Mouse (Mus musculus) G1E (cell line): ENCODE measurements around the gene Map4. TPM values are rescaled to one million over a fixed set of nuclear protein-coding genes. Genes with fewer than 3 reads are reported as not detected.

Experiments
- ATAC-seq: 2 replicates; pipeline ENCODE4 v1.8.0; 2016; ENCODE audit warnings: mild to moderate bottlenecking; ENCODE audit not compliant: insufficient number of reproducible peaks, poor library complexity, low FRiP score, severe bottlenecking; ENCODE audit errors: extremely low read depth
- DNase-seq: peaks from one replicate; pipeline ENCODE4 v3.0.0; 2012; ENCODE audit warnings: low spot score
- H3K27me3 ChIP-seq: 2 replicates; pipeline ENCODE4 v1.6.1; 2012; ENCODE audit warnings: mild to moderate bottlenecking, low read length, inconsistent platforms; ENCODE audit not compliant: insufficient read depth
- H3K36me3 ChIP-seq: replicated peaks from 2 replicates; pipeline ENCODE3; 2012; ENCODE audit warnings: mild to moderate bottlenecking, inconsistent platforms
- H3K4me1 ChIP-seq: 2 replicates; pipeline ENCODE4 v1.6.1; 2012; ENCODE audit warnings: low read depth, low read length, inconsistent platforms, mixed read lengths; ENCODE audit not compliant: insufficient read depth
- H3K4me3 ChIP-seq: 2 replicates; pipeline ENCODE4 v1.5.1; 2012; ENCODE audit warnings: low read depth, mild to moderate bottlenecking, inconsistent platforms, low read length, moderate library complexity, mixed read lengths
- H3K9me3 ChIP-seq: replicated peaks from 2 replicates; pipeline ENCODE4 v1.6.1; 2012; ENCODE audit warnings: inconsistent platforms
- CTCF ChIP-seq: IDR thresholded peaks from 2 replicates; pipeline ENCODE4 v1.5.1; 2012; ENCODE audit warnings: low read depth, low read length, inconsistent platforms, mixed read lengths
- GATA1 ChIP-seq: IDR thresholded peaks from 2 replicates; pipeline ENCODE4 v1.6.1; 2012; ENCODE audit warnings: borderline replicate concordance, low read length, inconsistent platforms, mixed read lengths
- GATA2 ChIP-seq: IDR thresholded peaks from 2 replicates; pipeline ENCODE4 v1.6.1; 2012; ENCODE audit warnings: low read depth, low read length, inconsistent platforms, borderline replicate concordance
- POLR2AphosphoS5 ChIP-seq: IDR thresholded peaks from 2 replicates; pipeline ENCODE4 v1.6.1; 2012; ENCODE audit warnings: low read depth, low read length, inconsistent platforms; ENCODE audit not compliant: insufficient replicate concordance
- TAL1 ChIP-seq: conservative IDR thresholded peaks from 2 replicates; pipeline ENCODE4 v1.6.1; 2012; ENCODE audit warnings: low read depth, low read length, inconsistent platforms, mixed read lengths
- polyA plus RNA-seq: library from polyadenylated mRNA; stranded (reverse); fragments of >175 nt; gene quantifications from 2 replicates; pipeline ENCODE4 v1.2.3, GENCODE M21; 2012
- total RNA-seq, 2 experiments: library from RNA; stranded (forward) in 1 of 2; stranded (reverse) in 1 of 2; fragments of 200-1000 nt in 1 of 2; fragments of >200 nt in 1 of 2; fragmentation: Nextera tagmentation in 1 of 2; gene quantifications; 2 replicates each; pipeline ENCODE4 v1.2.3; 2014 to 2017

Gene Map4
- total and polyA plus RNA-seq, 3 experiments = 27.2 to 69.3 (median 47.5) TPM

DNA sequence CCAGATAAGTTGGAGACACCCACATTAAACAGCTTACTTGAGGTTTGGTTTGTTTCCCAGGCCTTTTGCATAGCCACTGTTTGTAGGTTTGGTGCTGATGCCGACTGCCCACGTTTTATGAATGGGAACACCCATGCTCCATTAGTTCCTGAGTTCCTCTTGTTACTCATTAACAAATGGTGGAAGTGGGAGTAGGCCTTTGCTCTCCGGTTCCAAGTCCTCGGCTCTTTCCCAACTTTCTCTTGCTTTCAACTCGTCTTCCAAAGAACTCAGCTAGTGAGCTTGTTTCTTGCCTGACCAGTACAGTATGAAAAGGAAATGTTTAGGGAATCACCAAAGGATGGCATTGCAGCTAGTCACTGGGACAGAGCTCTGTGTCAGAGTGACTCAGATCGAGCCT lies 35.7 kb upstream of the Map4 start:
- peaks cover 91% of the 10 kb centered on the region for H3K36me3 ChIP-seq

DNA sequence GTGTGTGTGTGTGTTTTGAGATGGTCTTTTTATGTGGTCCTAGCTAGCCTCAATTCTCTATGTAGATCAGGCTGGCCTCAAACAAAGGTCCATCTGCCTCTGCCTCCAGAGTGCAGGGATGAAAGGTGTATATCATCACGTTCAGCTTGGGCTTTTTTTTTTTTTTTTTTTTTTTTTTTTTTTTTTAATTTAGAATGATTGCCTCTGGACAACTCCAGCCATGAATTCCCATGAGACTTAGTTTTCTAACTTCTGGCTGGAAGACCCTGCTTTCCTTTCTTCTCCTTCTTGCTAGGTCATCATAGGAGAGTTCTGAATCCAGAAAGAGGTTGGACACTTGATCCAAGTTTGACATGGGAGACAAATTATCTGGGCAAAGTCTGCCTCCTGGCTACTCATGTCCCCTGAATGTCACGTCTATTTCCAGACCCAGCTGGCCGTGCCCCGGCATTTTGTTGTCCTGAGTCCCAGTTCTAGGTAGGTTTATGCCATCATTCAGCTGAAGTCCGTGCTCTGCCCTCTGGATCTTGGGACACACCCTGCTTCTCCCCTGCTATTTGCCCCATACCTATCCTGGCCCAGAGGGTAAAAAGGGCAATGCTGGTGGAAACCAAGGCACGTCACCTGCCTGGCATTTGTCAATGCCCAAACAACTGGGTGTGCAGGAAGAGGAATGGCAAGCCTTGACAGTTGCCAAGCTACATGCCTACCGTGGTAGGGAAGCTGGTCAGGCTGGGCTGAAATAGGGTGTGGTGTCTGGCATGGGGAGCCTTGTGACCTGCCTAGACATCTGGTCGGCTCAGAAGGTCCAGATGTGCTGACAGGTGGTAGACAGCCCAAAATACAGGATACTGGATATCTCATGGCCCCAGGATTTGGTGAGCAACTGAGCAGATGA lies 34.8 kb upstream of the Map4 start:
- no peak for ATAC-seq
- peaks cover 85% of the 10 kb centered on the region for H3K36me3 ChIP-seq

More for the DNA sequence above, 35.7 kb upstream of the Map4 start:
- TF ChIP-seq GATA2 (no peak), POLR2AphosphoS5 (no peak), TAL1 (no peak), CTCF (no peak), GATA1 (no peak)
- Histone ChIP-seq H3K27me3 (no peaks in the 10 kb centered on the region), H3K4me1 (peaks cover 29% of the 10 kb centered on the region), H3K4me3 (no peak overlapping the region), H3K9me3 (no peaks in the 10 kb centered on the region)
- DNase-seq (no peak), ATAC-seq (no peak)

DNA sequence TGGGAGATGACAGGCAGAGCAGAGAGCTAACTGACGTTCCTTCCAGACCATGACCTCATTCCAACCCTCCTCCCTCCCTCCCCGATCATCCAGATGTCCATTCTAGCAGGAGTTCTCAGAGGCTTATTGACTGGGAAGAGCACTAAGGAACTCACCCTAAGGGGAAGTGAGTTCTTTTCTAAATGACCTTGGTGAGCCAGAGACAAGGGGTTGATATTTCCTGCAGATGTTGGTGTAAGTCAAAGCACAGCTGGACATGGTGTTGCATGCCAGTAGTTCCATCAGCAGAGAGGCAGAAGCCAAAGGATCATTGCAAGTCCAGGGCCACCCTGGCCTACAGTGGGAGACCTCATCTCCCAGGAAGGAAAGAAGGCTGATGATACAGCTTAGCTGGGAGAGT lies 33.2 kb upstream of the Map4 start:
- no peaks in the 10 kb centered on the region for H3K9me3 ChIP-seq
- no peak overlapping the region for H3K4me3 ChIP-seq
- TF ChIP-seq GATA2 (no peak), CTCF (no peak), POLR2AphosphoS5 (no peak), TAL1 (no peak), GATA1 (no peak)
- ATAC-seq (no peak), DNase-seq (no peak)
- H3K4me1 ChIP-seq = peaks cover 15% of the 10 kb centered on the region
- peaks cover 69% of the 10 kb centered on the region for H3K36me3 ChIP-seq
- no peaks in the 10 kb centered on the region for H3K27me3 ChIP-seq

More for the DNA sequence above, 34.8 kb upstream of the Map4 start:
- Histone ChIP-seq H3K27me3 (no peaks in the 10 kb centered on the region), H3K9me3 (no peaks in the 10 kb centered on the region), H3K4me1 (peaks cover 27% of the 10 kb centered on the region), H3K4me3 (no peak overlapping the region)
- no peak for DNase-seq
- TF ChIP-seq CTCF (no peak), GATA1 (no peak), GATA2 (no peak), TAL1 (no peak), POLR2AphosphoS5 (no peak)

DNA sequence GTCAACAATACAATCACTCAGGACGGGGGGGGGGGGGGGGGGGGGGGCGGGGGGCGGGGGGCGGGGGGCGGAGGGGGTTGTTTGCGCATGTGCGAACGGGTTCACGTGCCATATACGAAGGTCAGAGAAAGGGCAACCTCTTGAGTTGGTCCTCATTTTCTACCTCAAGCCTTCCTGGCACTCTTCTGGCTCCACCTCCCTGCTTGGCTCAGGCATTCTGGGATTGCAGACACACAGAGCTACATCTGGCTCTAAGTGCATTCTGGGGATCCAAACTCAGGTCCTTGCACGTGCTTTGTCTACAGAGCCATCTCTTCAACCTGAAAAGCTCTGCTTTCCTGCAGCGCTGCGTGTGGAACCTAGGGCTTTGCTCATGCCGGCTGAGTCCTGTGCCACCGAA lies 31.9 kb upstream of the Map4 start:
- no peak overlapping the region for H3K4me3 ChIP-seq
- DNase-seq (no peak), ATAC-seq (no peak)
- H3K36me3 ChIP-seq = peaks cover 56% of the 10 kb centered on the region
- H3K4me1 ChIP-seq = peaks cover 14% of the 10 kb centered on the region
- no peak for TF ChIP-seq POLR2AphosphoS5
- TF ChIP-seq GATA2 = no peak
- TF ChIP-seq GATA1 = no peak
- no peak for TF ChIP-seq CTCF
- no peak for TF ChIP-seq TAL1
- H3K9me3 ChIP-seq = no peaks in the 10 kb centered on the region
- no peaks in the 10 kb centered on the region for H3K27me3 ChIP-seq

DNA sequence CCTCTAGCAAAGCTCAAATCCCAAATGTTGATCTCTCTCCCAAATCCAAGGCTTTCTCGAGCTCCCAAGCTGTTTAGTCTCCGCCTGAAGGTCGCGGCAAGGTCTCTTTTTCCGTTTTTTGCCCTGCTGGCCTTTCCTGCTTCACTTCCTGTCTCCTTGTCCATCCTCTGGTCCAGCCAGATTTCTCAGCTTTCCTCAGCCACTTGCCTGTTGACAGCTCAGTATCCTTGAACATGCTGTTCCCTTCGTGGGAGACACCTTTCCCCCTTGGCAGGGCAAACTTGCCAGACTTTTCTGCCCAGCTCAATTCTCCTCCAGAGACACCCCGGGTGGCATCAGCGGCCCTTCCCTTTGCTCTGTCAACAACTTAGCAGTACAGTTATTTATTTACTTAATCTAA lies 31.5 kb upstream of the Map4 start:
- DNase-seq = no peak
- no peaks in the 10 kb centered on the region for H3K27me3 ChIP-seq
- H3K4me3 ChIP-seq = no peak overlapping the region
- TF ChIP-seq GATA2 = no peak
- TF ChIP-seq GATA1 = no peak
- TF ChIP-seq TAL1 = no peak
- no peak for TF ChIP-seq POLR2AphosphoS5
- TF ChIP-seq CTCF = no peak
- peaks cover 10% of the 10 kb centered on the region for H3K4me1 ChIP-seq
- no peaks in the 10 kb centered on the region for H3K9me3 ChIP-seq
- ATAC-seq = no peak
- peaks cover 52% of the 10 kb centered on the region for H3K36me3 ChIP-seq

DNA sequence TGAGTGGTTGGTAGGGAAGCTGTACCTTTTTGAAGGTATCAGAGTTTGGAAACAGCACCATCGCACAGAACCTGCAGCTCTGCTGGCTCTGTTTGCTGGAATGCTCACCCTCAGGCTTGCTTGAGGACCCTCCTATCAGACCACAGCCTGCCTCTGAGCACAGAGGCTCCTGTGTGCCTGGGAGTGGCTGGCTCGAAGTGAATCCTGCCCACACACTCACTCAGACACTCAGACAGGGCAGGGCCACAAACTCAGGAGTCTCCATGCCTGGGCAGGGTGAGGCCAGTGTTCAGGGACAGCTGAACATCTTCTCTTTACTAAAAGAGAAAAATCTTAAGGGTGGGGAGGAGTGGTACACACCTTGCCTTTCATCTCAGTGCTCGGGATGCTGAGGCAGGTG lies 30.7 kb upstream of the Map4 start:
- Histone ChIP-seq H3K4me1 (peaks cover 7% of the 10 kb centered on the region), H3K36me3 (peaks cover 45% of the 10 kb centered on the region), H3K4me3 (no peak overlapping the region), H3K27me3 (0 out of 2 replicates have a peak, but pooled peaks cover 3% of the 10 kb centered on the region), H3K9me3 (no peaks in the 10 kb centered on the region)
- no peak for ATAC-seq
- DNase-seq = no peak
- TF ChIP-seq POLR2AphosphoS5 = no peak
- no peak for TF ChIP-seq CTCF
- no peak for TF ChIP-seq GATA2
- no peak for TF ChIP-seq GATA1
- no peak for TF ChIP-seq TAL1
